Mouse (Mus musculus) MEL (cell line): Measurements from ENCODE around the gene Clpb.

ENCODE experiments used
- CHD1 ChIP-seq: IDR thresholded peaks from 2 replicates; pipeline ENCODE4 v1.6.1; 2012; ENCODE audit warnings: low read depth, mild to moderate bottlenecking, inconsistent platforms, low read length, improper control_type of control experiment
- CTCF ChIP-seq, 3 experiments: IDR thresholded peaks in 2 of 3; conservative IDR thresholded peaks in 1 of 3; 2 replicates each; pipeline ENCODE4 v1.5.1; 2011 to 2012; ENCODE audit warnings: low read length in 3 of 3, low read depth in 2 of 3, mild to moderate bottlenecking in 2 of 3, improper control_type of control experiment in 1 of 3, inconsistent platforms in 1 of 3, mixed read lengths in 1 of 3, moderate library complexity in 1 of 3; ENCODE audit not compliant: control insufficient read depth in 1 of 3, insufficient read depth in 1 of 3, poor library complexity in 1 of 3, severe bottlenecking in 1 of 3
- EP300 ChIP-seq, 2 experiments: IDR thresholded peaks; 2 replicates each; pipeline ENCODE4 v1.6.1; 2011; ENCODE audit warnings: improper control_type of control experiment in 2 of 2, low read length in 2 of 2, low read depth in 1 of 2, mild to moderate bottlenecking in 1 of 2
- POLR2A ChIP-seq, 2 experiments: IDR thresholded peaks; 2 replicates each; pipeline ENCODE4 v1.6.1; 2011 to 2012; ENCODE audit warnings: low read length in 2 of 2, mild to moderate bottlenecking in 2 of 2, control low read depth in 1 of 2, improper control_type of control experiment in 1 of 2, low read depth in 1 of 2, moderate library complexity in 1 of 2; ENCODE audit not compliant: control insufficient read depth in 1 of 2, insufficient read depth in 1 of 2, poor library complexity in 1 of 2
- POLR2AphosphoS2 ChIP-seq: IDR thresholded peaks from 2 replicates; pipeline ENCODE4 v1.6.1; 2011; ENCODE audit warnings: low read length, improper control_type of control experiment
- TAL1 ChIP-seq: IDR thresholded peaks from 2 replicates; pipeline ENCODE4 v1.6.1; 2012; ENCODE audit warnings: mild to moderate bottlenecking, inconsistent platforms, low read length, moderate library complexity, mixed read lengths
- ZNF384 ChIP-seq: IDR thresholded peaks from 2 replicates; pipeline ENCODE4 v1.6.1; 2012; ENCODE audit warnings: low read depth, mild to moderate bottlenecking, inconsistent platforms, low read length, improper control_type of control experiment

DNA sequence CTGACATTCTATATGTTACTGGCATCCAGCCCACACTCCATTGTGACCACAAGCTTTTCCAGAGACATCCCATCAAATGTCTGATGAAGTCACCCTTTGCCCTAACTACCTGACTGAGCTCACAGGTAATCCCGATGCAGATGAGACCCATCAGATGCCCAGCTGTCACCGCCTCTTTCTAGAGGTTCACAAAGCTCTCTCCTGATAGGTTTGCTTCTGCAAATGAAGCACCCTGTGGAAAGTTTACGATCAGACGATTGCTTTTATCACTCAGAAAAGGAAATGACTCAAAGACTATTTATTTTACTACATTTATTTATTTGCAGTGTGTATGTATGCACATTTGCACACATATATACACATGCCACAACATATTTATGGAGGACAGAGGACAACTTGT, 80.1 kb downstream of the Clpb start:
- no peak for TF ChIP-seq TAL1
- no peak for TF ChIP-seq CTCF (IDR thresholded peaks at IDR 0.05 in 2 of 3, conservative IDR thresholded peaks at IDR 0.05 in 1 of 3; ENCODE audit: control insufficient read depth in 1 of 3, insufficient read depth in 1 of 3, low read depth in 2 of 3, low read length in 3 of 3, poor library complexity in 1 of 3, severe bottlenecking in 1 of 3)
- no peak for TF ChIP-seq EP300 (IDR thresholded peaks at IDR 0.05; ENCODE audit: low read depth in 1 of 2, low read length in 2 of 2)
- TF ChIP-seq POLR2AphosphoS2, result no peak
- TF ChIP-seq CHD1, result no peak
- TF ChIP-seq POLR2A (IDR thresholded peaks at IDR 0.05; ENCODE audit: control insufficient read depth in 1 of 2, insufficient read depth in 1 of 2, low read depth in 1 of 2, low read length in 2 of 2, poor library complexity in 1 of 2), result no peak
- TF ChIP-seq ZNF384, result no peak
